Mouse (Mus musculus) bone marrow, adult 2 months (tissue): Measurements from ENCODE around the gene Tesk1.

Experiments used
- CTCF ChIP-seq: fragments of 200-500 bp; IDR thresholded peaks from 2 replicates; pipeline ENCODE4 v1.5.1; 2011; ENCODE audit warnings: low read length, control low read depth; ENCODE audit not compliant: control insufficient read depth, insufficient read depth
- POLR2A ChIP-seq: fragments of 200-500 bp; IDR thresholded peaks from 2 replicates; pipeline ENCODE4 v1.6.1; 2011; ENCODE audit warnings: low read depth, mild to moderate bottlenecking, control low read depth, low read length, borderline replicate concordance; ENCODE audit not compliant: control insufficient read depth

GRCm38 (mm10) chr4:43493846-43494240, 52.1 kb downstream of the Tesk1 start:
- no peak for TF ChIP-seq CTCF
- no peak for TF ChIP-seq POLR2A
